Mouse (Mus musculus): ENCODE results near the gene Gm37240.

Gm37240 gene

GRCm38 (mm10) chr3:85878911-85879310 is 8.4 kb downstream of the Gm37240 start:
- DNase-seq (ENCODE audit: low read depth, low spot score), result no peak

GRCm38 (mm10) chr3:85863996-85864395 is 23.3 kb downstream of the Gm37240 start:
- no peak for DNase-seq (ENCODE audit: low read depth, low spot score)

- DNase-seq (ENCODE audit: low read depth, low spot score), result no peak
These were observed 24.4 kb downstream of the Gm37240 start for GRCm38 (mm10) chr3:85862886-85863285.

GRCm38 (mm10) chr3:85860996-85861395 is 26.3 kb downstream of the Gm37240 start:
- DNase-seq (ENCODE audit: low read depth, low spot score), result no peak

GRCm38 (mm10) chr3:85859311-85859710 is 28.0 kb downstream of the Gm37240 start:
- DNase-seq (ENCODE audit: low read depth, low spot score), result no peak

GRCm38 (mm10) chr3:85858140-85859135 is 28.9 kb downstream of the Gm37240 start:
- no peak for DNase-seq (ENCODE audit: low read depth, low spot score)

GRCm38 (mm10) chr3:85857083-85857482 is 30.2 kb downstream of the Gm37240 start:
- no peak for DNase-seq (ENCODE audit: low read depth, low spot score)

- DNase-seq (ENCODE audit: low read depth, low spot score), result no peak
These were observed 31.4 kb downstream of the Gm37240 start for GRCm38 (mm10) chr3:85855947-85856346.

- DNase-seq (ENCODE audit: low read depth, low spot score), result no peak
These were observed 32.3 kb downstream of the Gm37240 start for GRCm38 (mm10) chr3:85855043-85855442.

GRCm38 (mm10) chr3:85854143-85854542 is 33.2 kb downstream of the Gm37240 start:
- DNase-seq (ENCODE audit: low read depth, low spot score), result no peak

GRCm38 (mm10) chr3:85853715-85854114 is 33.6 kb downstream of the Gm37240 start:
- DNase-seq (ENCODE audit: low read depth, low spot score), result no peak

GRCm38 (mm10) chr3:85850079-85850478 is 37.2 kb downstream of the Gm37240 start:
- no peak for DNase-seq (ENCODE audit: low read depth, low spot score)

GRCm38 (mm10) chr3:85846316-85846715 is 41.0 kb downstream of the Gm37240 start:
- DNase-seq (ENCODE audit: low read depth, low spot score), result no peak

GRCm38 (mm10) chr3:85845341-85845740 is 42.0 kb downstream of the Gm37240 start:
- DNase-seq (ENCODE audit: low read depth, low spot score), result no peak

- no peak for DNase-seq (ENCODE audit: low read depth, low spot score)
These were observed 44.5 kb downstream of the Gm37240 start for GRCm38 (mm10) chr3:85842881-85843218.

- no peak for DNase-seq (ENCODE audit: low read depth, low spot score)
These were observed 45.0 kb downstream of the Gm37240 start for GRCm38 (mm10) chr3:85842177-85842880.

GRCm38 (mm10) chr3:85841454-85842176 is 45.7 kb downstream of the Gm37240 start:
- no peak for DNase-seq (ENCODE audit: low read depth, low spot score)

- no peak for DNase-seq (ENCODE audit: low read depth, low spot score)
These were observed 53.7 kb downstream of the Gm37240 start for GRCm38 (mm10) chr3:85833627-85834026.

- no peak for DNase-seq (ENCODE audit: low read depth, low spot score)
These were observed 54.7 kb downstream of the Gm37240 start for GRCm38 (mm10) chr3:85832490-85833155.

GRCm38 (mm10) chr3:85831785-85832184 is 55.5 kb downstream of the Gm37240 start:
- DNase-seq (ENCODE audit: low read depth, low spot score), result no peak

GRCm38 (mm10) chr3:85829047-85829446 is 58.3 kb downstream of the Gm37240 start:
- DNase-seq (ENCODE audit: low read depth, low spot score), result no peak

Data from retina, adult 2 months (tissue).